Mouse (Mus musculus) thymus, adult 2 months (tissue): ENCODE measurements around the gene Pacrg. TPM values are rescaled to one million over a fixed set of nuclear protein-coding genes. Genes with fewer than 3 reads are reported as not detected.
A peak's percentile ranks its signal among the peaks of the same experiment; 100 is the strongest.

Experiments
- DNase-seq: peaks from one replicate; pipeline ENCODE4 v3.0.0; 2021
- H3K27ac ChIP-seq: fragments of 200-500 bp; 2 replicates; pipeline ENCODE4 v1.5.1; 2012; ENCODE audit warnings: low read length, control low read depth; ENCODE audit not compliant: control insufficient read depth, insufficient read depth
- H3K27me3 ChIP-seq: fragments of 200-500 bp; 2 replicates; pipeline ENCODE4 v1.6.1; 2012; ENCODE audit warnings: mild to moderate bottlenecking, low read length, moderate library complexity, mixed read lengths; ENCODE audit not compliant: control insufficient read depth, insufficient read depth
- H3K36me3 ChIP-seq: fragments of 200-500 bp; 2 replicates; pipeline ENCODE4 v1.6.1; 2012; ENCODE audit warnings: mild to moderate bottlenecking, low read length, moderate library complexity; ENCODE audit not compliant: control insufficient read depth, insufficient read depth
- H3K4me1 ChIP-seq: fragments of 200-500 bp; replicated peaks from 2 replicates; pipeline ENCODE4 v1.6.1; 2012; ENCODE audit warnings: low read length; ENCODE audit not compliant: control insufficient read depth, insufficient read depth
- H3K4me3 ChIP-seq: fragments of 200-500 bp; 2 replicates; pipeline ENCODE4 v1.5.1; 2012; ENCODE audit warnings: mild to moderate bottlenecking, low read length, control low read depth, moderate library complexity; ENCODE audit not compliant: control insufficient read depth, insufficient read depth
- CTCF ChIP-seq: fragments of 200-500 bp; IDR thresholded peaks from 2 replicates; pipeline ENCODE4 v1.5.1; 2012; ENCODE audit warnings: mild to moderate bottlenecking, control low read depth, low read length, moderate library complexity, borderline replicate concordance; ENCODE audit not compliant: control insufficient read depth, poor library complexity, insufficient read depth; ENCODE audit errors: extremely low read depth
- POLR2A ChIP-seq: fragments of 200-500 bp; IDR thresholded peaks from 2 replicates; pipeline ENCODE4 v1.6.1; 2012; ENCODE audit warnings: mild to moderate bottlenecking, low read length, control low read depth, moderate library complexity; ENCODE audit not compliant: control insufficient read depth, poor library complexity, insufficient read depth; ENCODE audit errors: extremely low read depth
- WGBS: fragments of 180-500 bp; shearing (Covaris S2); methylation state at CpG from one replicate; pipeline ENCODE4 v1.1.7; 2018; 5-methylcytosine and 5-hydroxymethylcytosine counted together
- polyA plus RNA-seq: library from polyadenylated mRNA; depleted of rRNA; stranded (reverse); fragments of >200 nt; gene quantifications from 2 replicates; pipeline ENCODE4 v1.2.3, GENCODE M21; 2012; rRNA removed

Gene Pacrg
- 0.34 and 0.51 TPM in 2 replicates for polyA plus RNA-seq

DNA sequence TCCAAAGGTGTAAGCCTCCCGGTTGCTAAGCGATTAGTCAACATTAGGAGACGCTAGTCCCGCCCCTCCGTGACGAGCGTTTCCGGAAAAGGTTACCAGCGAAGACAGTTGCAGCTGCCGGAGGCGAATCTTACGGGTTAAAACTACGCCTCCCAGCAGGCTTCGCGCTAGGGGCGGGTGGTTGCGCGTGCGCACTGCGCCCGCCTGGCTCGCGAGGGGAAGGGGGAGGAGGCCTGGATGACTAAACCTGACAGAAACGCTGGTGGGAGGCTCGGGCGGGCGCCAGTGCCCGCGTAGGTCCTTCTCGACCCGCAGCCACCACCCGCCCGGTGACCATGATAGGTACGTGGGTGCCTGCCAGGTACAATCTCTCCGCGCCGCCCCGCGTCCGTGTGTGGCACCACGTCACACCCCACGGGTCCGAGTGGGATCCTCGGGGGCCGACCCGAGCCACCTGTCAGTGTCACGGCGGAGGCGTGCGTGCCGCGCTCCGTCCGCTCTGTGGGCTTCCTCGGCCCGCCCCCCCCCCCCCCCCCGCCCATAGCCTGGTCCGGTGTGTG lies at the start of gene Pacrg, which contains the start of gene Prkn:
Gene Pacrg, minus strand, starts transcription at position 164 of the 560 bp plus-strand sequence.
Gene Prkn, plus strand, starts transcription at position 237 of the 560 bp plus-strand sequence.
- TF ChIP-seq POLR2A (peak; percentile 29; the same call in 1 of the 2 replicates), CTCF (no peak)
- Histone ChIP-seq H3K27me3 (no peaks in the 10 kb centered on the region), H3K4me1 (peaks cover 3% of the 10 kb centered on the region; the same call in 1 of the 2 replicates), H3K27ac (no peak within 1 kb of the TSS), H3K36me3 (no peaks in the 10 kb centered on the region), H3K4me3 (peak within 1 kb of the TSS; percentile 61)
- peak; percentile 97 for DNase-seq
- under 1% methylated on average over 56 of the region's 58 CpGs for WGBS

- DNase-seq: no peak
- TF ChIP-seq CTCF: no peak
- TF ChIP-seq POLR2A: no peak
- H3K27ac ChIP-seq: no peak overlapping the region
- no peaks in the 10 kb centered on the region for H3K27me3 ChIP-seq
- no peak overlapping the region for H3K4me3 ChIP-seq
- 85% methylated on average over 4 of the region's 4 CpGs for WGBS
- H3K4me1 ChIP-seq: no peaks in the 10 kb centered on the region
- no peaks in the 10 kb centered on the region for H3K36me3 ChIP-seq
Measured at GRCm38 (mm10) chr17:10887924-10888323, 47.8 kb upstream of the Pacrg start.

GRCm38 (mm10) chr17:10882260-10882659 lies 42.1 kb upstream of the Pacrg start:
- Histone ChIP-seq H3K4me1 (no peaks in the 10 kb centered on the region), H3K27me3 (no peaks in the 10 kb centered on the region), H3K27ac (no peak overlapping the region), H3K36me3 (no peaks in the 10 kb centered on the region), H3K4me3 (no peak overlapping the region)
- DNase-seq: no peak
- WGBS: 97% methylated on average over 1 of the region's 1 CpGs
- no peak for TF ChIP-seq POLR2A

- DNase-seq: no peak
- H3K4me3 ChIP-seq: no peak overlapping the region
- WGBS: 89% methylated on average over 5 of the region's 5 CpGs
- H3K36me3 ChIP-seq: no peaks in the 10 kb centered on the region
- no peaks in the 10 kb centered on the region for H3K27me3 ChIP-seq
- TF ChIP-seq POLR2A (no peak), CTCF (no peak)
- no peaks in the 10 kb centered on the region for H3K4me1 ChIP-seq
- no peak overlapping the region for H3K27ac ChIP-seq
Measured at GRCm38 (mm10) chr17:10878986-10879385, 38.9 kb upstream of the Pacrg start.

GRCm38 (mm10) chr17:10874208-10875187 lies 34.4 kb upstream of the Pacrg start:
- WGBS: 87% methylated on average over 7 of the region's 7 CpGs
- Histone ChIP-seq H3K27me3 (no peaks in the 10 kb centered on the region), H3K4me1 (no peaks in the 10 kb centered on the region), H3K36me3 (no peaks in the 10 kb centered on the region), H3K4me3 (no peak overlapping the region), H3K27ac (no peak overlapping the region)
- no peak for DNase-seq
- TF ChIP-seq CTCF (no peak), POLR2A (no peak)

- Histone ChIP-seq H3K36me3 (no peaks in the 10 kb centered on the region), H3K27ac (no peak overlapping the region), H3K27me3 (no peaks in the 10 kb centered on the region), H3K4me1 (no peaks in the 10 kb centered on the region), H3K4me3 (no peak overlapping the region)
- no peak for TF ChIP-seq CTCF
- TF ChIP-seq POLR2A: no peak
- DNase-seq: no peak
- WGBS: 90% methylated on average over 3 of the region's 3 CpGs
Measured at GRCm38 (mm10) chr17:10854207-10854606, 14.1 kb upstream of the Pacrg start.
